Mouse (Mus musculus) forebrain, postnatal 0 days (tissue): ENCODE results near the gene Bcor. TPM values are rescaled to one million over a fixed set of nuclear protein-coding genes. Genes with fewer than 3 reads are reported as not detected.
A peak's percentile ranks its signal among the peaks of the same experiment; 100 is the strongest.

Experiments
- ATAC-seq: fragments of 200-750 bp; cut with Nextera tagmentation; 2 replicates; pipeline ENCODE4 v1.8.0; 2017; ENCODE audit warnings: mild to moderate bottlenecking, moderate library complexity
- DNase-seq: peaks from one replicate; pipeline ENCODE4 v3.0.0-alpha.2; 2015
- H3K27ac ChIP-seq: fragments of 300-500 bp; sonication (generic); 2 replicates; pipeline ENCODE4 v1.5.1; 2014; ENCODE audit warnings: low read depth, mild to moderate bottlenecking, antibody characterized with exemption, low read length, moderate library complexity, mixed read lengths
- H3K27me3 ChIP-seq: fragments of 300-500 bp; sonication (generic); 2 replicates; pipeline ENCODE4 v1.6.1; 2014; ENCODE audit warnings: mild to moderate bottlenecking, low read length, mixed read lengths; ENCODE audit not compliant: insufficient read depth
- H3K36me3 ChIP-seq: fragments of 300-500 bp; sonication (generic); 2 replicates; pipeline ENCODE4 v1.6.1; 2014; ENCODE audit warnings: mild to moderate bottlenecking, moderate library complexity; ENCODE audit not compliant: insufficient read depth
- H3K4me1 ChIP-seq: fragments of 300-500 bp; sonication (generic); 2 replicates; pipeline ENCODE4 v1.6.1; 2014; ENCODE audit warnings: antibody characterized with exemption; ENCODE audit not compliant: insufficient read depth
- H3K4me2 ChIP-seq: fragments of 300-500 bp; sonication (generic); 2 replicates; pipeline ENCODE4 v1.6.1; 2014; ENCODE audit warnings: low read depth, mild to moderate bottlenecking, moderate library complexity
- H3K4me3 ChIP-seq: fragments of 300-500 bp; sonication (generic); 2 replicates; pipeline ENCODE4 v1.5.1; 2014; ENCODE audit warnings: low read depth, low read length, mixed read lengths
- H3K9ac ChIP-seq: fragments of 300-500 bp; sonication (generic); 2 replicates; pipeline ENCODE4 v1.6.1; 2014; ENCODE audit warnings: mild to moderate bottlenecking
- H3K9me3 ChIP-seq: fragments of 300-500 bp; sonication (generic); 2 replicates; pipeline ENCODE4 v1.6.1; 2016; ENCODE audit warnings: low read length
- CTCF ChIP-seq: sonication (generic); IDR thresholded peaks from 2 replicates; pipeline ENCODE4 v1.5.1; 2016; ENCODE audit warnings: antibody characterized with exemption, control low read depth, low read depth
- WGBS: fragments of 180-500 bp; shearing (Covaris S2); extraction: QIAGEN DNeasy Blood & Tissue Kit; methylation state at CpG from one replicate; pipeline ENCODE4 v1.1.7; 2014; 5-methylcytosine and 5-hydroxymethylcytosine counted together
- polyA plus RNA-seq: library from polyadenylated mRNA; unstranded; fragments of >200 nt; fragmentation: Nextera tagmentation; extraction: Ambion mirVana; gene quantifications from 2 replicates; pipeline ENCODE4 v1.2.1, GENCODE M21; 2015
- total RNA-seq: library from RNA; depleted of rRNA; stranded (reverse); fragments of >200 nt; gene quantifications from 2 replicates; pipeline ENCODE4 v1.2.3, GENCODE M21; 2014

The Bcor gene
- total and polyA plus RNA-seq, 2 experiments from 2014 or later: 10.5 to 32.1 TPM

- ATAC-seq (no peak), DNase-seq (peak; percentile 55)
- H3K27ac ChIP-seq: no peak overlapping the region
- H3K4me2 ChIP-seq: 0 out of 2 replicates have a peak overlapping the region, but pooled peaks have one; percentile 62
- WGBS: 21% methylated on average over 19 of the region's 19 CpGs
- 0 out of 2 replicates have a peak, but pooled peaks cover 6% of the 10 kb centered on the region for H3K4me1 ChIP-seq
- H3K9me3 ChIP-seq: no peaks in the 10 kb centered on the region
- H3K4me3 ChIP-seq: no peak overlapping the region
- H3K27me3 ChIP-seq: no peaks in the 10 kb centered on the region; the same call in 1 of the 2 replicates
- no peaks in the 10 kb centered on the region for H3K36me3 ChIP-seq
- no peak overlapping the region for H3K9ac ChIP-seq
- TF ChIP-seq CTCF: peak; percentile 41
Measured at GRCm38 (mm10) chrX:11999951-12000350, 160.2 kb downstream of the Bcor start.

- H3K4me3 ChIP-seq: peak overlapping the region; percentile 35
Measured at GRCm38 (mm10) chrX:11998934-11999336, 161.2 kb downstream of the Bcor start.

GRCm38 (mm10) chrX:11996891-11997290, 163.3 kb downstream of the Bcor start:
- Histone ChIP-seq H3K4me2 (no peak overlapping the region), H3K27ac (no peak overlapping the region), H3K27me3 (no peaks in the 10 kb centered on the region; the same call in 1 of the 2 replicates), H3K9ac (no peak overlapping the region), H3K36me3 (no peaks in the 10 kb centered on the region), H3K4me3 (no peak overlapping the region), H3K9me3 (no peaks in the 10 kb centered on the region), H3K4me1 (0 out of 2 replicates have a peak, but pooled peaks cover 6% of the 10 kb centered on the region)
- 89% methylated on average over 2 of the region's 2 CpGs for WGBS
- ATAC-seq (no peak), DNase-seq (no peak)
- TF ChIP-seq CTCF: no peak

More at GRCm38 (mm10) chrX:11998934-11999336, 161.2 kb downstream of the Bcor start:
- ATAC-seq (peak; percentile 81), DNase-seq (peak; percentile 65)
- Histone ChIP-seq H3K27ac (no peak overlapping the region), H3K9me3 (no peaks in the 10 kb centered on the region), H3K36me3 (no peaks in the 10 kb centered on the region), H3K4me2 (peak overlapping the region; percentile 62), H3K27me3 (no peaks in the 10 kb centered on the region; the same call in 1 of the 2 replicates), H3K4me1 (0 out of 2 replicates have a peak, but pooled peaks cover 6% of the 10 kb centered on the region), H3K9ac (peak overlapping the region; percentile 50)
- 0 out of 2 replicates have a peak, but pooled peaks have one; percentile 29 for TF ChIP-seq CTCF
- WGBS: 8% methylated on average over 31 of the region's 41 CpGs

- 63% methylated on average over 8 of the region's 8 CpGs for WGBS
- H3K4me3 ChIP-seq: no peak overlapping the region
- H3K4me1 ChIP-seq: 0 out of 2 replicates have a peak, but pooled peaks cover 6% of the 10 kb centered on the region
- no peaks in the 10 kb centered on the region for H3K36me3 ChIP-seq
- H3K27ac ChIP-seq: no peak overlapping the region
- ATAC-seq: no peak
- H3K27me3 ChIP-seq: no peaks in the 10 kb centered on the region; the same call in 1 of the 2 replicates
- TF ChIP-seq CTCF: no peak
- no peak for DNase-seq
- no peaks in the 10 kb centered on the region for H3K9me3 ChIP-seq
- H3K9ac ChIP-seq: no peak overlapping the region
- H3K4me2 ChIP-seq: no peak overlapping the region
Measured at GRCm38 (mm10) chrX:11996489-11996888, 163.7 kb downstream of the Bcor start.

- Histone ChIP-seq H3K4me1 (no peaks in the 10 kb centered on the region), H3K9me3 (no peaks in the 10 kb centered on the region), H3K4me3 (no peak overlapping the region), H3K27me3 (no peaks in the 10 kb centered on the region), H3K9ac (no peak overlapping the region), H3K36me3 (no peaks in the 10 kb centered on the region), H3K4me2 (no peak overlapping the region), H3K27ac (no peak overlapping the region)
- 83% methylated on average over 5 of the region's 5 CpGs for WGBS
- ATAC-seq (no peak), DNase-seq (no peak)
- no peak for TF ChIP-seq CTCF
Measured at GRCm38 (mm10) chrX:11993641-11994419, 166.3 kb downstream of the Bcor start.

GRCm38 (mm10) chrX:11989471-11989870, 170.7 kb downstream of the Bcor start:
- Histone ChIP-seq H3K4me3 (no peak overlapping the region), H3K27me3 (no peaks in the 10 kb centered on the region), H3K4me1 (no peaks in the 10 kb centered on the region), H3K27ac (no peak overlapping the region), H3K9ac (no peak overlapping the region), H3K36me3 (no peaks in the 10 kb centered on the region), H3K9me3 (no peaks in the 10 kb centered on the region), H3K4me2 (no peak overlapping the region)
- DNase-seq (no peak), ATAC-seq (no peak)
- TF ChIP-seq CTCF: no peak
- 78% methylated on average over 13 of the region's 13 CpGs for WGBS

- H3K4me1 ChIP-seq: no peaks in the 10 kb centered on the region
- H3K4me2 ChIP-seq: no peak overlapping the region
- WGBS: 70% methylated on average over 7 of the region's 7 CpGs
- H3K27me3 ChIP-seq: no peaks in the 10 kb centered on the region
- H3K27ac ChIP-seq: no peak overlapping the region
- H3K36me3 ChIP-seq: no peaks in the 10 kb centered on the region
- no peak overlapping the region for H3K4me3 ChIP-seq
- no peaks in the 10 kb centered on the region for H3K9me3 ChIP-seq
- H3K9ac ChIP-seq: no peak overlapping the region
- no peak for TF ChIP-seq CTCF
- DNase-seq (no peak), ATAC-seq (no peak)
Measured at GRCm38 (mm10) chrX:11988191-11988896, 171.8 kb downstream of the Bcor start.
